Mouse (Mus musculus): Measurements from ENCODE around the gene Timm50.
A peak's percentile ranks its signal among the peaks of the same experiment; 100 is the strongest.

The Timm50 gene

GRCm38 (mm10) chr7:28268042-28268531 is 43.8 kb downstream of the Timm50 start:
- no peak for DNase-seq (ENCODE audit: low read depth)

GRCm38 (mm10) chr7:28267129-28268041 is 44.5 kb downstream of the Timm50 start, which contains the start of gene Eid2:
Gene Eid2 (plus strand): TSS chr7:28267881.
- no peak for DNase-seq (ENCODE audit: low read depth)

DNA sequence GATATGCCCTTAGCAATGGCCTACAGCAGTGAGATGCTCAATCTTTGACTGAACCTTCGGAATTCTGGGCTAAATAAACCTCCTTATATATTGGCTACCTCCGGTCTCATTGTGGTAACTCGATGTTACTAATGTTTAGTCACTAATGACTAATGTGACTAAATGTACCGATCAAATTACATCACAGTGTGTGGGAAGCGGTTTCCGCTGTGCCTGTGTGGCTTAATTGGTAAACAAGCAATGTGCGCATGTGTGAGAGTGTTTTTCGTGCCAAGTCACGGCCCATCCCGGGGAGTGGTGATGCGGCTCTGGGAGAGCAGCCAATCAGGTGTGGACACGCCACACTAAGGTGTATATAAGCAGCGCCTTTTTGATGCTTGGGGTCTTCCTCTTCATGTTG is 46.5 kb downstream of the Timm50 start:
- no peak for DNase-seq (ENCODE audit: low read depth)

- peak; percentile 76 for DNase-seq (ENCODE audit: low read depth)
Observed at GRCm38 (mm10) chr7:28263786-28264185, 48.1 kb downstream of the Timm50 start.

- no peak for DNase-seq (ENCODE audit: low read depth)
Observed at GRCm38 (mm10) chr7:28262861-28263260, 49.0 kb downstream of the Timm50 start.
